In genomic region chr15:5348881-5349280, GRCm38 (mm10) we compare ENCODE assay signal across 19 mouse cellular contexts.
"Had no signal": no experiment of that assay in that cellular context is flagged by ENCODE, and none has a peak within 500 bp of the region (broad histone marks: within the 10 kb centered on the region; RNA-seq: fewer than 3 reads in every experiment).

No protein-coding gene starts in this region.

- H3K4me1 ChIP-seq: midbrain, embryonic 13.5 days; midbrain, embryonic 15.5 days; neural tube, embryonic 13.5 days; neural tube, embryonic 15.5 days had no signal

- H3K4me3 ChIP-seq: megakaryocyte, embryonic 14.5 days; midbrain, embryonic 13.5 days; midbrain, embryonic 15.5 days; myocyte; neural tube, embryonic 13.5 days; neural tube, embryonic 15.5 days had no signal

- H3K27ac ChIP-seq: midbrain, embryonic 13.5 days; midbrain, embryonic 15.5 days; neural tube, embryonic 13.5 days; neural tube, embryonic 15.5 days had no signal

- ATAC-seq: midbrain, embryonic 13.5 days; midbrain, embryonic 15.5 days had no signal

- H3K36me3 ChIP-seq: midbrain, embryonic 13.5 days; midbrain, embryonic 15.5 days; neural tube, embryonic 13.5 days; neural tube, embryonic 15.5 days had no signal

- H3K27me3 ChIP-seq: megakaryocyte, embryonic 14.5 days; midbrain, embryonic 13.5 days; midbrain, embryonic 15.5 days; neural tube, embryonic 13.5 days; neural tube, embryonic 15.5 days had no signal

- H3K4me2 ChIP-seq: lung, embryonic 14.5 days; midbrain, embryonic 11.5 days; midbrain, embryonic 13.5 days; midbrain, embryonic 15.5 days; neural tube, embryonic 13.5 days; neural tube, embryonic 15.5 days had no signal

- H3K9ac ChIP-seq: lung, embryonic 14.5 days; midbrain, embryonic 13.5 days; midbrain, embryonic 15.5 days; neural tube, embryonic 13.5 days; neural tube, embryonic 15.5 days had no signal

- H3K9me3 ChIP-seq: megakaryocyte, embryonic 14.5 days; midbrain, embryonic 13.5 days; midbrain, embryonic 15.5 days; neural tube, embryonic 13.5 days; neural tube, embryonic 15.5 days had no signal

- DNase-seq: lung, adult 18-20 months; lung, embryonic 14.5 days; lung, postnatal 10 days; lung, postnatal 4 days; retina, postnatal 1 day; right cerebral cortex, adult 18-20 months; right cerebral cortex, postnatal 25 days; right cerebral cortex, postnatal 4 days; spleen, adult 18-20 months; thymus, adult 18-20 months; thymus, postnatal 14 days; thymus, postnatal 36 days had no signal
